Mouse (Mus musculus) kidney, adult 2 months (tissue): ENCODE results near the gene Fiz1.

Experiments
- CTCF ChIP-seq: fragments of 200-500 bp; conservative IDR thresholded peaks from 2 replicates; pipeline ENCODE4 v1.5.1; 2011; ENCODE audit warnings: low read depth, mild to moderate bottlenecking, control low read depth, low read length, moderate library complexity, mixed read lengths; ENCODE audit not compliant: insufficient read depth, insufficient read length
- POLR2A ChIP-seq: fragments of 200-500 bp; IDR thresholded peaks from one replicate; pipeline ENCODE4 v1.6.1; 2011; ENCODE audit warnings: low read depth, low read length, control low read depth

- TF ChIP-seq CTCF (no peak), POLR2A (no peak)
Observed at GRCm38 (mm10) chr7:5037026-5037425, 22.5 kb upstream of the Fiz1 start.
